Mouse (Mus musculus): ENCODE results near the gene Rpl36-ps4. TPM values are rescaled to one million over a fixed set of nuclear protein-coding genes. Genes with fewer than 3 reads are reported as not detected.

The Rpl36-ps4 gene
- not detected in 2 replicates for polyA plus RNA-seq (2012; rRNA removed)

- 82% methylated on average over 5 of the region's 5 CpGs for WGBS
Observed at GRCm38 (mm10) chr17:87920677-87921076, at the start of gene Rpl36-ps4. Gene Rpl36-ps4 (plus strand): TSS chr17:87920977.

GRCm38 (mm10) chr17:87871461-87872126 is 49.2 kb upstream of the Rpl36-ps4 start:
- 64% methylated on average over 13 of the region's 13 CpGs for WGBS
- H3K36me3 ChIP-seq (ENCODE audit: control insufficient read depth, insufficient read depth, low read length): no peaks in the 10 kb centered on the region
- no peak for TF ChIP-seq POLR2A (IDR thresholded peaks at IDR 0.05; ENCODE audit: low read depth, low read length)
- TF ChIP-seq CTCF (IDR thresholded peaks at IDR 0.05; ENCODE audit: extremely low read depth, insufficient read length, insufficient replicate concordance, low read depth, low read length): no peak
- no peak overlapping the region for H3K27ac ChIP-seq (ENCODE audit: insufficient read depth, low read depth, low read length)
- H3K4me1 ChIP-seq (ENCODE audit: control insufficient read depth, insufficient read depth, insufficient read length, low read length): no peaks in the 10 kb centered on the region
- H3K27me3 ChIP-seq (ENCODE audit: control insufficient read depth, insufficient read depth, low read length): no peaks in the 10 kb centered on the region
- H3K4me3 ChIP-seq (ENCODE audit: low read depth, low read length): no peak overlapping the region

More at GRCm38 (mm10) chr17:87920677-87921076, at the start of gene Rpl36-ps4:
- no peaks in the 10 kb centered on the region; the same call in 1 of the 2 replicates for H3K4me1 ChIP-seq (ENCODE audit: control insufficient read depth, insufficient read depth, insufficient read length, low read length)
- H3K27ac ChIP-seq (ENCODE audit: insufficient read depth, low read depth, low read length): no peak within 1 kb of the TSS
- H3K36me3 ChIP-seq (ENCODE audit: control insufficient read depth, insufficient read depth, low read length): no peaks in the 10 kb centered on the region
- TF ChIP-seq CTCF (IDR thresholded peaks at IDR 0.05; ENCODE audit: extremely low read depth, insufficient read length, insufficient replicate concordance, low read depth, low read length): no peak
- H3K27me3 ChIP-seq (ENCODE audit: control insufficient read depth, insufficient read depth, low read length): no peaks in the 10 kb centered on the region
- H3K4me3 ChIP-seq (ENCODE audit: low read depth, low read length): no peak within 1 kb of the TSS

GRCm38 (mm10) chr17:87872286-87872685 is 48.5 kb upstream of the Rpl36-ps4 start:
- H3K36me3 ChIP-seq (ENCODE audit: control insufficient read depth, insufficient read depth, low read length): no peaks in the 10 kb centered on the region
- TF ChIP-seq CTCF (IDR thresholded peaks at IDR 0.05; ENCODE audit: extremely low read depth, insufficient read length, insufficient replicate concordance, low read depth, low read length) (no peak), POLR2A (IDR thresholded peaks at IDR 0.05; ENCODE audit: low read depth, low read length) (no peak)
- H3K4me3 ChIP-seq (ENCODE audit: low read depth, low read length): no peak overlapping the region
- no peaks in the 10 kb centered on the region for H3K27me3 ChIP-seq (ENCODE audit: control insufficient read depth, insufficient read depth, low read length)
- no peaks in the 10 kb centered on the region for H3K4me1 ChIP-seq (ENCODE audit: control insufficient read depth, insufficient read depth, insufficient read length, low read length)
- H3K27ac ChIP-seq (ENCODE audit: insufficient read depth, low read depth, low read length): no peak overlapping the region
- WGBS: 49% methylated on average over 4 of the region's 4 CpGs

GRCm38 (mm10) chr17:87873456-87873855 is 47.3 kb upstream of the Rpl36-ps4 start:
- Histone ChIP-seq H3K4me3 (ENCODE audit: low read depth, low read length) (no peak overlapping the region), H3K36me3 (ENCODE audit: control insufficient read depth, insufficient read depth, low read length) (no peaks in the 10 kb centered on the region), H3K4me1 (ENCODE audit: control insufficient read depth, insufficient read depth, insufficient read length, low read length) (no peaks in the 10 kb centered on the region), H3K27ac (ENCODE audit: insufficient read depth, low read depth, low read length) (no peak overlapping the region), H3K27me3 (ENCODE audit: control insufficient read depth, insufficient read depth, low read length) (no peaks in the 10 kb centered on the region)
- TF ChIP-seq POLR2A (IDR thresholded peaks at IDR 0.05; ENCODE audit: low read depth, low read length): no peak
- TF ChIP-seq CTCF (IDR thresholded peaks at IDR 0.05; ENCODE audit: extremely low read depth, insufficient read length, insufficient replicate concordance, low read depth, low read length): no peak
- WGBS: 75% methylated on average over 7 of the region's 7 CpGs

DNA sequence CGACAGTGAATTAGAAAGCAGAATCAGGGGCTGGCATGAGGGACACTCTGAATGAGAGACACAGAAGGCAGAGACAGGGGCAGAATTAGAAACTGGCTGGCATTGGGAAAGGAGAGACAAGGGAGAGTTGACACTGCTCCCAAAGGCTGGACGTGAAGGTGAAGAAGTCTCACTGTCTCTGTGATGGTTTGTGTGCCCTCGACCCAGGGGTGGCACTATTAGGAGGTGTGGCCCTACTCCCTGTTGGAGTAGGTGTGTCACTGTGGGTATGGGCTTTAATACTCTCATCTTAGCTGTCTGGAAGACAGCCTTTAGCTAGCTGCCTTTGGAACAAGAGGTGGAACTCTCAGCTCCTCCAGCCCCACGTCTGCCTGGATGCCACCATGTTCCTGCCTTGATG is 46.8 kb upstream of the Rpl36-ps4 start:
- no peak for TF ChIP-seq POLR2A (IDR thresholded peaks at IDR 0.05; ENCODE audit: low read depth, low read length)
- TF ChIP-seq CTCF (IDR thresholded peaks at IDR 0.05; ENCODE audit: extremely low read depth, insufficient read length, insufficient replicate concordance, low read depth, low read length): no peak
- no peaks in the 10 kb centered on the region for H3K4me1 ChIP-seq (ENCODE audit: control insufficient read depth, insufficient read depth, insufficient read length, low read length)
- no peak overlapping the region for H3K4me3 ChIP-seq (ENCODE audit: low read depth, low read length)
- 70% methylated on average over 4 of the region's 4 CpGs for WGBS
- no peaks in the 10 kb centered on the region for H3K36me3 ChIP-seq (ENCODE audit: control insufficient read depth, insufficient read depth, low read length)
- no peaks in the 10 kb centered on the region for H3K27me3 ChIP-seq (ENCODE audit: control insufficient read depth, insufficient read depth, low read length)
- H3K27ac ChIP-seq (ENCODE audit: insufficient read depth, low read depth, low read length): no peak overlapping the region

DNA sequence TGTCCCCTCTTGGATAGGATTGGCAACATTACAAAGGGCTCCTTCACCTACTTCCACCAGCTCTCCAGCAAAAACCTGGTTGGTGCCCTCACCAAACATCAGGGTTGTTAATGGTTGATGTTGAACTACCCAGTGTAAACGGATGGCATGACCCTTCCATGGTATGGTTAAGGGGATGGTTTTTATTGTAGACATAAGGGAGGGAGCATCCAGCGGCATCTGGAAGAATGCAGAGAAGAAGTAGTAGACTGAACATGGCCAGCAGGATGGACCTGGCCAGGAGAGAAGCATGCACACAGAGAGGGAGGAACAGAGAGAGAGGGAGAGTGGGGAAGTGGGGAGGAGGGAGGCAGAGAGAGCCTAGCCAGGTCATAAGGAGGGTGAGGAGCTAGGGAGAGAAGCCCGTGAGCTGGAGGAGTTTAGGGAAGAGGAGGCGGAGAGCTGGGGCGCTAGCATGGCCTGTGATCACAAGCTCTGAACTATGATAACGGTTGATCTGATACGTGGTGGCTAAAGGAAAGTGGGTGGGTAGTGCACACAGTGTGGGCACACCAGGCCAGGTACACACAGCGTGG is 45.3 kb upstream of the Rpl36-ps4 start:
- H3K4me1 ChIP-seq (ENCODE audit: control insufficient read depth, insufficient read depth, insufficient read length, low read length): no peaks in the 10 kb centered on the region
- 68% methylated on average over 8 of the region's 8 CpGs for WGBS
- H3K36me3 ChIP-seq (ENCODE audit: control insufficient read depth, insufficient read depth, low read length): no peaks in the 10 kb centered on the region
- H3K27ac ChIP-seq (ENCODE audit: insufficient read depth, low read depth, low read length): no peak overlapping the region
- TF ChIP-seq CTCF (IDR thresholded peaks at IDR 0.05; ENCODE audit: extremely low read depth, insufficient read length, insufficient replicate concordance, low read depth, low read length) (no peak), POLR2A (IDR thresholded peaks at IDR 0.05; ENCODE audit: low read depth, low read length) (no peak)
- H3K4me3 ChIP-seq (ENCODE audit: low read depth, low read length): no peak overlapping the region
- no peaks in the 10 kb centered on the region for H3K27me3 ChIP-seq (ENCODE audit: control insufficient read depth, insufficient read depth, low read length)

DNA sequence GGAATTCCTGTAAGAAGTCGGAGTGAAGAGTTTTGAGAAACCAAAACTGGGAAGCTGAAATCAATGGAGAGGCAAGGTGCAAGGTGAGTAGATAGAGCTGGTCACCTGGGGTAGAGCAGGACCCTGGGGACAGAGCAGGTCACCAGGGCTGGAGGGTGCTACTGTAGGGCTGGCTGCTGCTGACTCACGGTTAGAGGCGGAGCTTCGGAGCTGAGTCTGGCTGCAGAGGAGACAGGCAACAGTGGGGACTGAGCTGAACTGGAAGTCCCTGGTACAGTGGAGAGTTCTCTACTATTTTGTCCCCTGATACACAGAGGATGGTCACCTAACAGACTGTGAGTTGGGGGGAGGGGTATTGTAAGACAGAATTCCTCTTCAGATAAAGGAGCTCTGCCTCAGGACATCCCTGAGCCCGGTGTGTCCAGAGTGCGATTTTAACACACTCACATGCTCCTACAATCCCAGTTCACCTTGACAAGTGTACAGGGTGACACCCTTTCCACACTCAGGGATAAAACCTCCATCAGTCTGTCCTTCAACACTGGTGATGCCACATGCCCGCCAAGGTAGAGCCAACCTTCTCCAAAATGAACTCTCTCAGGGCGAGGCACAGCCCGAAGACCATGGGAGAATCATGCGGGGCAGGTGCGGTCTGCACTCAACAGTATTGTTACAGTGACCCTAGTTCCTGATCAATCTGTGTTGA is 44.3 kb upstream of the Rpl36-ps4 start:
- Histone ChIP-seq H3K27me3 (ENCODE audit: control insufficient read depth, insufficient read depth, low read length) (no peaks in the 10 kb centered on the region), H3K4me3 (ENCODE audit: low read depth, low read length) (no peak overlapping the region), H3K4me1 (ENCODE audit: control insufficient read depth, insufficient read depth, insufficient read length, low read length) (no peaks in the 10 kb centered on the region), H3K36me3 (ENCODE audit: control insufficient read depth, insufficient read depth, low read length) (no peaks in the 10 kb centered on the region), H3K27ac (ENCODE audit: insufficient read depth, low read depth, low read length) (no peak overlapping the region)
- 76% methylated on average over 11 of the region's 11 CpGs for WGBS
- TF ChIP-seq POLR2A (IDR thresholded peaks at IDR 0.05; ENCODE audit: low read depth, low read length) (no peak), CTCF (IDR thresholded peaks at IDR 0.05; ENCODE audit: extremely low read depth, insufficient read length, insufficient replicate concordance, low read depth, low read length) (no peak)

Measured in small intestine, adult 2 months (tissue).